Mouse (Mus musculus) lung, postnatal 0 days (tissue): ENCODE data around the gene Scgb1a1.

Experiments
- CTCF ChIP-seq: IDR thresholded peaks from 2 replicates; pipeline ENCODE4 v1.5.1; 2016; ENCODE audit warnings: antibody characterized with exemption, mild to moderate bottlenecking
- EP300 ChIP-seq: IDR thresholded peaks from 2 replicates; pipeline ENCODE4 v1.6.1; 2016; ENCODE audit warnings: antibody characterized with exemption, mild to moderate bottlenecking, control low read depth

DNA sequence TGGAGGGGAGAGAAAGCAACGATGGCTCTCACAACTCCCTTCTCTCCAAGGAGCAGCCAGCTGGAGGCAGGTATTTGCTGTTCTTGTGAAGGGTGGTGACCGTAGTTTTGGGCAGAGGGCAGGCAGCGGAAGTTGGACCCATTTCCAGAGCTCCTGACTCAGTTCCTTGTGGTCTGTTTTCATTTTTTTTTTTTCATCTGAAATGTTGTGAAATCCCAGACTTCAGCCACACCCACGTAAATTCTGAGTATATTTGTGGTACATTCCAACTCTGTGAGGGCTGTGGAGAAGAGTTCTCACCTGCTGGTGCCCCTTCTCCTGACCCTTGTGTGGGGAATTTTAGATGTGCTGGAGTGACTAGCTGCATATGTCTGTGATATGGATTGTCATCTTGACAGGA lies 27.7 kb downstream of the Scgb1a1 start:
- TF ChIP-seq CTCF (no peak), EP300 (peak; percentile 68)
